Mouse (Mus musculus): ENCODE results near the gene Perp.
A peak's percentile ranks its signal among the peaks of the same experiment; 100 is the strongest.

Perp gene

GRCm38 (mm10) chr10:18863332-18863731 is 18.5 kb downstream of the Perp start:
- DNase-seq (ENCODE audit: low spot score): no peak

- no peak for DNase-seq (ENCODE audit: low spot score)
Observed at GRCm38 (mm10) chr10:18864753-18865152, 19.9 kb downstream of the Perp start.

- DNase-seq (ENCODE audit: low spot score): no peak
Observed at GRCm38 (mm10) chr10:18870990-18871389, 26.2 kb downstream of the Perp start.

GRCm38 (mm10) chr10:18876211-18876610 is 31.4 kb downstream of the Perp start:
- no peak for DNase-seq (ENCODE audit: low spot score)

GRCm38 (mm10) chr10:18878111-18878510 is 33.3 kb downstream of the Perp start:
- DNase-seq (ENCODE audit: low spot score): no peak

- no peak for DNase-seq (ENCODE audit: low spot score)
Observed at GRCm38 (mm10) chr10:18879160-18879559, 34.3 kb downstream of the Perp start.

GRCm38 (mm10) chr10:18879690-18880089 is 34.9 kb downstream of the Perp start:
- DNase-seq (ENCODE audit: low spot score): no peak

GRCm38 (mm10) chr10:18882190-18882589 is 37.4 kb downstream of the Perp start:
- no peak for DNase-seq (ENCODE audit: low spot score)

- peak; percentile 24 for DNase-seq (ENCODE audit: low spot score)
Observed at GRCm38 (mm10) chr10:18886918-18887625, 42.3 kb downstream of the Perp start.

- no peak for DNase-seq (ENCODE audit: low spot score)
Observed at GRCm38 (mm10) chr10:18888751-18889150, 43.9 kb downstream of the Perp start.

- DNase-seq (ENCODE audit: low spot score): no peak
Observed at GRCm38 (mm10) chr10:18889255-18889654, 44.4 kb downstream of the Perp start.

- DNase-seq (ENCODE audit: low spot score): no peak
Observed at GRCm38 (mm10) chr10:18891110-18891509, 46.3 kb downstream of the Perp start.

- no peak for DNase-seq (ENCODE audit: low spot score)
Observed at GRCm38 (mm10) chr10:18892102-18892501, 47.3 kb downstream of the Perp start.

GRCm38 (mm10) chr10:18894259-18895166 is 49.7 kb downstream of the Perp start:
- no peak for DNase-seq (ENCODE audit: low spot score)

GRCm38 (mm10) chr10:18904108-18904507 is 59.3 kb downstream of the Perp start:
- DNase-seq (ENCODE audit: low spot score): no peak
